Mouse (Mus musculus): ENCODE measurements around the gene Tmem232.

DNA sequence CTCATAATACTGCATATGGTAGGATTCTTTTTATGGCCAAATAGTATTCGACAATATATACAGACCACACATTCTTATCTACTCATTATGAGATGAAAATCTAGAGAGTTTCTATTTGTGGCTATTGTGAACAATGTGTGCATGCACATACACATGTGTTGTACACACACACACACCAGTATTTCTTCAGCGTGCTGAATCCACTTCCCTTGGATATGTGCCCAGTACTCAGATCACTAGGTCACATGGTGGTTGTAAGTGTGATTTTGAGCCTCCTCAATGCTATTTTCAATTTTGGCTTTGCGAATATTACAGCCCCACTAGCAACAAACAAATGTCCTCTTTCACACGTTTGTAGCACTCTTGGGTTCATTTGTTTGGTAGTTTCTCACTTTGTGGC lies 200.6 kb downstream of the Tmem232 start:
- no peak for TF ChIP-seq CTCF (IDR thresholded peaks at IDR 0.05; ENCODE audit: low read depth)
- TF ChIP-seq EP300 (IDR thresholded peaks at IDR 0.05; ENCODE audit: low read depth): no peak

Measured in heart, postnatal 0 days (tissue).